ENCODE assay signal across 10 mouse cellular contexts in genomic region chr5:146585307-146585651, GRCm38 (mm10). TPM values are rescaled to one million over a fixed set of nuclear protein-coding genes. Genes with fewer than 3 reads are reported as not detected.
DNase-seq lines count a peak whose midpoint lies in the region; ATAC-seq lines count a peak whose summit lies in the region.
"Had no signal": no experiment of that assay in that cellular context is flagged by ENCODE, and none has a peak within 500 bp of the region (broad histone marks: within the 10 kb centered on the region; RNA-seq: fewer than 3 reads in every experiment).

No protein-coding gene starts in this region.

- no peaks in the 10 kb centered on the region for H3K36me3 ChIP-seq in heart, embryonic 11.5 days (ENCODE audit: control insufficient read depth, insufficient read depth, low read length)
- H3K36me3 ChIP-seq in liver, embryonic 15.5 days (replicated peaks), result no peaks in the 10 kb centered on the region

- no peaks in the 10 kb centered on the region for H3K4me1 ChIP-seq in heart, embryonic 11.5 days (ENCODE audit: control insufficient read depth, insufficient read depth, low read length)
- H3K4me1 ChIP-seq in liver, embryonic 15.5 days (replicated peaks), result no peaks in the 10 kb centered on the region

- no peak overlapping the region for H3K27ac ChIP-seq in heart, embryonic 11.5 days (ENCODE audit: low read depth, low read length)
- no peak overlapping the region for H3K27ac ChIP-seq in liver, embryonic 15.5 days (replicated peaks)

- no peak for ATAC-seq in heart, embryonic 11.5 days (replicated peaks; ENCODE audit: insufficient number of reproducible peaks, low FRiP score, low TSS enrichment)
- ATAC-seq in hematopoietic stem cell, adult 5-6 weeks (replicated peaks in 1 of 2; ENCODE audit: insufficient read depth in 1 of 2, low FRiP score in 2 of 2, low TSS enrichment in 1 of 2, low read depth in 1 of 2, poor library complexity in 2 of 2, severe bottlenecking in 2 of 2), result peak; percentile 17 to 26; a peak in 2 of 4 replicates
- no peak for ATAC-seq in liver, embryonic 15.5 days (ENCODE audit: insufficient read depth)

- H3K27me3 ChIP-seq in heart, embryonic 11.5 days (ENCODE audit: control insufficient read depth, insufficient read depth, low read length), result peaks cover 43% of the 10 kb centered on the region
- peaks cover 44% of the 10 kb centered on the region for H3K27me3 ChIP-seq in liver, embryonic 15.5 days

- DNase-seq in heart, adult 8-10 months (ENCODE audit: low spot score), result no peak
- peak; percentile 6 for DNase-seq in A20 (ENCODE audit: low read depth, low spot score)
- DNase-seq in urinary bladder, postnatal 25 days (ENCODE audit: low spot score), result no peak
- no peak for DNase-seq in left cerebral cortex, adult 18-20 months (ENCODE audit: low spot score in 2 of 2)
- DNase-seq in right cerebral cortex, adult 18-20 months, result no peak
- DNase-seq: lung, postnatal 10 days had no signal

- H3K9me3 ChIP-seq in heart, embryonic 11.5 days (replicated peaks; ENCODE audit: control insufficient read depth, low read length), result no peaks in the 10 kb centered on the region
- no peaks in the 10 kb centered on the region for H3K9me3 ChIP-seq in liver, embryonic 15.5 days (replicated peaks)

- WGBS in heart, embryonic 11.5 days (ENCODE audit: insufficient replicate concordance), result 11% methylated on average over 10 of the region's 10 CpGs
- WGBS in liver, embryonic 15.5 days (ENCODE audit: insufficient replicate concordance), result 3% methylated on average over 10 of the region's 10 CpGs

- peak overlapping the region; percentile 56 for H3K4me3 ChIP-seq in heart, embryonic 11.5 days (ENCODE audit: low read depth, low read length)
- no peak overlapping the region for H3K4me3 ChIP-seq in liver, embryonic 15.5 days (replicated peaks)

- H3K9ac ChIP-seq in heart, embryonic 11.5 days (ENCODE audit: low read depth, low read length), result no peak overlapping the region
- no peak overlapping the region for H3K9ac ChIP-seq in liver, embryonic 15.5 days

- peak overlapping the region; percentile 92 for H3K4me2 ChIP-seq in heart, embryonic 11.5 days
- peak overlapping the region; percentile 66 for H3K4me2 ChIP-seq in liver, embryonic 15.5 days

RNA-seq across cellular contexts. Expression of gene Gpr12, which starts 0.2 kb away (rescaled TPM):
- not detected in 2 replicates for polyA plus RNA-seq in heart, embryonic 11.5 days (2014; fragmentation: Nextera tagmentation; extraction: Ambion mirVana)
- not detected for total RNA-seq in heart, adult 8-10 months (2022)
- total RNA-seq in hematopoietic stem cell, adult 5-6 weeks (2017), result not detected in 2 replicates
- 0.09 and 0.25 TPM in 2 replicates for polyA plus RNA-seq in liver, embryonic 15.5 days (2015; fragmentation: Nextera tagmentation; extraction: Ambion mirVana)
- total RNA-seq in left cerebral cortex, adult 18-20 months (2021), result 10 to 100 TPM; 24.4 to 30.5 TPM
- total RNA-seq: common myeloid progenitor, adult 5-6 weeks had no signal

RNA-seq across cellular contexts. Expression of gene Gm3415, which starts 29.3 kb away (rescaled TPM):
- polyA plus RNA-seq in heart, embryonic 11.5 days (2014; fragmentation: Nextera tagmentation; extraction: Ambion mirVana), result not detected in 2 replicates
- total RNA-seq in heart, adult 8-10 months (2022), result not detected
- not detected in 2 replicates for total RNA-seq in hematopoietic stem cell, adult 5-6 weeks (2017)
- not detected in 2 replicates for polyA plus RNA-seq in liver, embryonic 15.5 days (2015; fragmentation: Nextera tagmentation; extraction: Ambion mirVana)
- total RNA-seq in left cerebral cortex, adult 18-20 months (2021), result not detected
- total RNA-seq: common myeloid progenitor, adult 5-6 weeks had no signal

RNA-seq across cellular contexts. Expression of gene Gm3409, which starts 47.8 kb away (rescaled TPM):
- polyA plus RNA-seq in heart, embryonic 11.5 days (2014; fragmentation: Nextera tagmentation; extraction: Ambion mirVana), result not detected in 2 replicates
- total RNA-seq in heart, adult 8-10 months (2022), result not detected
- total RNA-seq in hematopoietic stem cell, adult 5-6 weeks (2017), result not detected in 2 replicates
- not detected in 2 replicates for polyA plus RNA-seq in liver, embryonic 15.5 days (2015; fragmentation: Nextera tagmentation; extraction: Ambion mirVana)
- total RNA-seq in left cerebral cortex, adult 18-20 months (2021), result not detected
- total RNA-seq: common myeloid progenitor, adult 5-6 weeks had no signal

RNA-seq across cellular contexts. Expression of gene Gm3404, which starts 59.7 kb away (rescaled TPM):
- not detected in 2 replicates for polyA plus RNA-seq in heart, embryonic 11.5 days (2014; fragmentation: Nextera tagmentation; extraction: Ambion mirVana)
- total RNA-seq in heart, adult 8-10 months (2022), result not detected
- not detected in 2 replicates for total RNA-seq in hematopoietic stem cell, adult 5-6 weeks (2017)
- not detected in 2 replicates for polyA plus RNA-seq in liver, embryonic 15.5 days (2015; fragmentation: Nextera tagmentation; extraction: Ambion mirVana)
- not detected for total RNA-seq in left cerebral cortex, adult 18-20 months (2021)
- total RNA-seq: common myeloid progenitor, adult 5-6 weeks had no signal

Comparison
In these comparisons a context has a peak if more than half of its experiments do, and no peak if none do; other contexts are left out.
1. ATAC-seq: peak in hematopoietic stem cell, adult 5-6 weeks (2 of 2); none in heart, embryonic 11.5 days (single experiment) and liver, embryonic 15.5 days (single experiment).
2. RNA of gene Gpr12, which starts 0.2 kb away (total RNA-seq): 24.4 to 30.5 TPM in left cerebral cortex, adult 18-20 months; not detected in heart, adult 8-10 months and not detected in hematopoietic stem cell, adult 5-6 weeks; every median in the first group is over 10 times any median in the second.